Mouse (Mus musculus) G1E (cell line): ENCODE measurements at regions not wholly inside any gene's neighbourhood (a gene's known extent, or its start where the extent isn't known, plus 50 kb on each side); places are given as distances from the start of the nearest gene placed in this dataset.

ENCODE experiments used
- ATAC-seq: 2 replicates; pipeline ENCODE4 v1.8.0; 2016; ENCODE audit warnings: mild to moderate bottlenecking; ENCODE audit not compliant: insufficient number of reproducible peaks, poor library complexity, low FRiP score, severe bottlenecking; ENCODE audit errors: extremely low read depth
- DNase-seq: peaks from one replicate; pipeline ENCODE4 v3.0.0; 2012; ENCODE audit warnings: low spot score
- H3K27me3 ChIP-seq: 2 replicates; pipeline ENCODE4 v1.6.1; 2012; ENCODE audit warnings: mild to moderate bottlenecking, low read length, inconsistent platforms; ENCODE audit not compliant: insufficient read depth
- H3K36me3 ChIP-seq: replicated peaks from 2 replicates; pipeline ENCODE3; 2012; ENCODE audit warnings: mild to moderate bottlenecking, inconsistent platforms
- H3K4me1 ChIP-seq: 2 replicates; pipeline ENCODE4 v1.6.1; 2012; ENCODE audit warnings: low read depth, low read length, inconsistent platforms, mixed read lengths; ENCODE audit not compliant: insufficient read depth
- H3K4me3 ChIP-seq: 2 replicates; pipeline ENCODE4 v1.5.1; 2012; ENCODE audit warnings: low read depth, mild to moderate bottlenecking, inconsistent platforms, low read length, moderate library complexity, mixed read lengths
- H3K9me3 ChIP-seq: replicated peaks from 2 replicates; pipeline ENCODE4 v1.6.1; 2012; ENCODE audit warnings: inconsistent platforms
- CTCF ChIP-seq: IDR thresholded peaks from 2 replicates; pipeline ENCODE4 v1.5.1; 2012; ENCODE audit warnings: low read depth, low read length, inconsistent platforms, mixed read lengths
- GATA1 ChIP-seq: IDR thresholded peaks from 2 replicates; pipeline ENCODE4 v1.6.1; 2012; ENCODE audit warnings: borderline replicate concordance, low read length, inconsistent platforms, mixed read lengths
- GATA2 ChIP-seq: IDR thresholded peaks from 2 replicates; pipeline ENCODE4 v1.6.1; 2012; ENCODE audit warnings: low read depth, low read length, inconsistent platforms, borderline replicate concordance
- POLR2AphosphoS5 ChIP-seq: IDR thresholded peaks from 2 replicates; pipeline ENCODE4 v1.6.1; 2012; ENCODE audit warnings: low read depth, low read length, inconsistent platforms; ENCODE audit not compliant: insufficient replicate concordance
- TAL1 ChIP-seq: conservative IDR thresholded peaks from 2 replicates; pipeline ENCODE4 v1.6.1; 2012; ENCODE audit warnings: low read depth, low read length, inconsistent platforms, mixed read lengths

DNA sequence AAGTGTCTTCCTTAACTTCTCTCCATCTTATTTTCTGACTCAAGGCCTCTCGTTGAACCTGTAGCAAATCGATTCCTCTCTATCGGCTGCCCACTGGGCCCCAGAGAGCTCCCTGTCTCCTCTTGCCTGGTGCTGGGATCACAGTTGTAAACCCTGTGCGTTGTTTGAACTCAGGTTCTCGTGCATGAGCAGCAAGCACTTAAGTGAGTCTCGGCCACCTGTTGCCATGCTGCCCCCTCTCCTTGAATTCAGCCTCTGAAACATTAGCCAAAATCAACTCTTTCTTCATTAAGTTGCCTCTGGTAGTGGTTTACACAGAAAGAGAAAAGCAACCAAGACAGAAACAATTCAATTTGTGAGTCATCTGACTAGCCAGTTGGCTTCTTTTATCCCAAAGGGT lies 144.9 kb upstream of the Lyplal1 start:
- TF ChIP-seq TAL1, result no peak
- no peak for TF ChIP-seq GATA2
- TF ChIP-seq CTCF, result no peak
- no peak for TF ChIP-seq POLR2AphosphoS5
- no peak for TF ChIP-seq GATA1
- Histone ChIP-seq H3K9me3 (peaks cover 21% of the 10 kb centered on the region), H3K36me3 (no peaks in the 10 kb centered on the region), H3K27me3 (no peaks in the 10 kb centered on the region), H3K4me1 (no peaks in the 10 kb centered on the region), H3K4me3 (no peak overlapping the region)
- DNase-seq, result no peak
- no peak for ATAC-seq

DNA sequence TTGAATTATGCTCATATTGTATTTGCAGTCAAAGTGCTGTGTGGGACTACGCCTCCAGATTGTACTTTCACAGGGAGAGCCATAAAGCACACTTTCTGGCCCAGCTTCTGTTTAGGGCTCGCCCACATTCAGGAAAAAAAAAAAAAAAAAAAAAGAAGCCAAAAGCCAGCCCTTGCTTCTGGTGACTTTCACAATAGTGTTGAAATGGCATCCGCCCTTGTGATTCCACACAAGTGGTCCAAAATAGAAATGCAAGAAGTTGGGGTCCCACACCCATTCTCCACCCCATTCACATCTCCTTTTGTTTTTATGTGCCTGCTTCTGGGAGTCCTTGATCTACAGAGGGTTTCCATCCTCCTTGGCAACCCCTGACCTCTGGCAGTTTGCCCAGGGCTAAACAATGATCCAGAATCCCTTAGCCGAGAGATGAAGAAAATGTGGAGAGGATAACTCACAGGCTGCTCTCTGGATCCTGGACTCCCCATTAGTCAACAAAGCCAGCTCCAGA lies 144.3 kb upstream of the Lyplal1 start:
- Histone ChIP-seq H3K4me1 (no peaks in the 10 kb centered on the region), H3K9me3 (peaks cover 21% of the 10 kb centered on the region), H3K36me3 (no peaks in the 10 kb centered on the region), H3K4me3 (no peak overlapping the region), H3K27me3 (no peaks in the 10 kb centered on the region)
- no peak for ATAC-seq
- TF ChIP-seq POLR2AphosphoS5 (no peak), TAL1 (no peak), GATA2 (no peak), CTCF (no peak), GATA1 (no peak)
- no peak for DNase-seq

DNA sequence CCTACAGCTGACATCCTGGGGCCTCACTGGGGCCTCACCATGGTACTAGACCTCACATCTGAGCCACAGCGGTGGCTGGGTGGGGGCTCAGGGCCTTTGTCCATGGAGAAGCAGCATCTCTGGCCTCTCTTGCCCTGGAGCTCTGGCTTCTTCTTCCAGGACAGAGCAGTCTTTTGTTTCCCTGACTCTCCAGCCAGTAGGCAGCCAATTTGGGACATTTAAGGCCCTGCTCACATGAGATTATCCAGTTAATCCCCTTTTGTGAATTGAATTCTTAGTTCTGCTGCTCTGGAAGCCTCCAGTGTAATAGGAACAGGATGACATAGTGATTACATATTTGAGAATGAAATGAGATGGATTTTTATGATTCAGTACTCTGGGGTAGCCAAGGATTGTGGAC lies 140.5 kb upstream of the Lyplal1 start:
- H3K4me1 ChIP-seq, result no peaks in the 10 kb centered on the region
- no peak overlapping the region for H3K4me3 ChIP-seq
- H3K9me3 ChIP-seq, result peaks cover 25% of the 10 kb centered on the region
- H3K27me3 ChIP-seq, result no peaks in the 10 kb centered on the region
- no peak for TF ChIP-seq GATA2
- no peak for TF ChIP-seq POLR2AphosphoS5
- no peak for TF ChIP-seq GATA1
- no peak for TF ChIP-seq TAL1
- TF ChIP-seq CTCF, result no peak
- H3K36me3 ChIP-seq, result no peaks in the 10 kb centered on the region
- ATAC-seq (no peak), DNase-seq (no peak)

DNA sequence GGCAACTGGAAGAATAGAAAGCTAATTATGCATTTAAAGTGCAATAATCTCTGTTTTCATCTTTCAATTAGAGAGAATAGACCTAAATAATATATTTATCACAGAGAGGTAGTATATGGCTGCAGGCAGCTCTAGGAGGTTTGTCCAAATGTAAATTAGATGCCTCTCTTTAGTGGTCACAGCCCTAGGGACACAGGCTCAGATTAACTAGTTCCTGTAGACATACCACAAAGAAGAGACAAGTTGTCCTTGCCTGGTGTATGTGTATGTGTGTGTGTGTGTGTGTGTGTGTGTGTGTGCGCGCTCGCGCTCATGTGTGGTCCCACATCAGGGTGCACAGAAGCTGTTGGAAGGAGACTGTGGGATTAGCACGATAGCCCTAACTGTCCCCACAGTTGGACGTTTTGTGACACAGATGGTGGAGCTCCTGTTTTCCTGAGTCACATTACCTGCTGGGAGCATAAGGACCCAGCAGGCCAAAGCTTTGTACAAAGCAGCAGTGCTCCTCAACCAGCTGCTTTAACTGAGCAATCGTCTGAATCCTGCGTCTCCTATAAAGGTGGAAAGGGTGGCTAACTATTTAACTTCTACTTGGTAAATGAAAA lies 138.5 kb upstream of the Lyplal1 start:
- ATAC-seq (no peak), DNase-seq (no peak)
- Histone ChIP-seq H3K36me3 (no peaks in the 10 kb centered on the region), H3K27me3 (no peaks in the 10 kb centered on the region), H3K4me1 (no peaks in the 10 kb centered on the region), H3K9me3 (peaks cover 31% of the 10 kb centered on the region), H3K4me3 (no peak overlapping the region)
- no peak for TF ChIP-seq CTCF
- TF ChIP-seq GATA2, result no peak
- no peak for TF ChIP-seq POLR2AphosphoS5
- no peak for TF ChIP-seq GATA1
- no peak for TF ChIP-seq TAL1

DNA sequence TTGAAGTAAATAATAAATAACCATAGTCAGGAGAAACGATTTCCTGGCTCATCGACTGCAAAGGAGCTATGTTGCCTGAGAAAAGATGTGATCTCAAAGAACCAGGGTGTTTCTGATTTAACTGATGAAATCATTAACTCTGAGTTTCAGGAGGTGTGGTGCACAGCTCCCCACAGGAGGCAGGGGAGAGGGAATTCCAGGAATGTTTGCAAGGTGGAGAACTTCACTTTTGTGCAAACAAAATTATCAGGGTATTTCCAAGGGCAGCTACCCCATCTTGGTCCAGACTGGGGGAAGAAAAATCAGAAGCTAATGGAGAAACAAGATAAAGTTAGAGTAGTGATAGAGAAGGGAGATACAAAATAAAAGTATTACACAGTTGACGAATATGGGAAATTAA lies 137.4 kb upstream of the Lyplal1 start:
- H3K4me1 ChIP-seq, result no peaks in the 10 kb centered on the region
- H3K9me3 ChIP-seq, result peaks cover 37% of the 10 kb centered on the region
- TF ChIP-seq CTCF (no peak), GATA1 (no peak), POLR2AphosphoS5 (no peak), TAL1 (no peak), GATA2 (no peak)
- no peak overlapping the region for H3K4me3 ChIP-seq
- DNase-seq (no peak), ATAC-seq (no peak)
- H3K36me3 ChIP-seq, result no peaks in the 10 kb centered on the region
- H3K27me3 ChIP-seq, result no peaks in the 10 kb centered on the region

DNA sequence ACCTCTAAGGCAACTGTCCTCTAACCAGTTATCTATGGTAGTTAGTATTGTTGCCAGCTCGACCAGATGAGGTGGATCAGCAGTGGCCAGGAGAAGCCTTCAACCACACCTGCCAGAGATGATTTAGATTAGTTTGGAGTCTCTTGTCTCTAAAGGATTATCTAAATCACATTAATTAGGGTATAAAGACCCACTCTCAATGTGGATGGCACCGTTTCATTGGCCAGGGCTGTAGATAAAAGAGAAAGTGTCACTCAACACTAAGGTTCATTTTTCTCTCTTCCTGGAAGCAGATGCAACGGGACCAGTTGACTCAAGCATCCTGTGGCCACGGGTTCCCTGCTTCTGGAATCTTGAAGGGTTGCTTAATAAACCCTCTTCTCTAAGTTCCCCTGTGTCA lies 135.4 kb upstream of the Lyplal1 start:
- Histone ChIP-seq H3K27me3 (no peaks in the 10 kb centered on the region), H3K4me1 (no peaks in the 10 kb centered on the region), H3K9me3 (peaks cover 34% of the 10 kb centered on the region), H3K36me3 (no peaks in the 10 kb centered on the region), H3K4me3 (no peak overlapping the region)
- ATAC-seq, result no peak
- DNase-seq, result no peak
- TF ChIP-seq GATA1 (no peak), TAL1 (no peak), POLR2AphosphoS5 (no peak), GATA2 (no peak), CTCF (no peak)
